Mouse (Mus musculus) adrenal gland, adult 2 months (tissue): Measurements from ENCODE around the gene Ccdc134. TPM values are rescaled to one million over a fixed set of nuclear protein-coding genes. Genes with fewer than 3 reads are reported as not detected.
A peak's percentile ranks its signal among the peaks of the same experiment; 100 is the strongest.

ENCODE experiments used
- DNase-seq: peaks from one replicate; pipeline ENCODE4 v3.0.0; 2021
- polyA plus RNA-seq: library from polyadenylated mRNA; depleted of rRNA; stranded (reverse); fragments of >200 nt; gene quantifications from 2 replicates; pipeline ENCODE4 v1.2.3, GENCODE M21; 2012
- total RNA-seq, 2 experiments: library from RNA; stranded (reverse); gene quantifications; 2 replicates each; pipeline ENCODE4 v1.2.3; 2021

Gene Ccdc134
- total and polyA plus RNA-seq, 3 experiments: 6.2 to 26.5 (median 8.5) TPM

DNA sequence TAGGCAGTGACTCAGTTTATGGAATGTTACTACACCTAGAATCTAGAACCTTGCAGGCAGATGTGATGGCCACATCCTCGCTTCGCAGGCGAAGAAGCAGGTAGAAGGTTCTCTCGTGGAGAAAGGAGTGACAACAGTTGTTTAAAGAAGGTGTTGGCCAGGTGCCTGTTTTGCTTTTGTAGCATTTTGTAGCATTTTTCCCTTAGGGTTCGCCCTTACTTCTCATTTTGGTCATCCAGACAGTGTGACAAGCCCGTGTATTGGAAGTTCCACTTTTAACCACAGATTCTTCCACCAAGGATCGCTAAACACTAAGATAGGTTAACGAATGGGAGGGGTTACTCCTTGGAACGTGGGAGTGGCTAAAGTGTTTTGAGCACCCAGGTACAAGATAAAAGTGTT, 20.8 kb downstream of the Ccdc134 start:
- no peak for DNase-seq

DNA sequence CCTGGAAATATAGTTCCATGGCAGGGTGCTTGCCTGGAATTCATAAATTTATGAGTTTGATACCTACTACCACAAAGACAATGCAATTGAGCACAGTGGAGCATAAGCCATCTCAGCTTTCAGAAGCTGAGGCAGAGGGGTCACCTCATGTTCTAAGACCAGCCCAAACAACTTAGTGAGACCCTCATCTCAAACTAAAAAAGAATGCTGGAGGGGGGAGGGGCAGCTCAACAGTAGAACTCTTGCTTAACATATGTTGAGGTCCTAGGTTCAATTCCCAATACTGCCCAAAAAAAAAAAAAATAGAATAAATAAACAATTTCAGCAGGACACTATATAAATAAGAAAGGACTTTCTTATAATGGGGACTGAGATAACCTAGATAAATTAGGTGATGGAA, 22.3 kb downstream of the Ccdc134 start:
- DNase-seq: no peak

DNA sequence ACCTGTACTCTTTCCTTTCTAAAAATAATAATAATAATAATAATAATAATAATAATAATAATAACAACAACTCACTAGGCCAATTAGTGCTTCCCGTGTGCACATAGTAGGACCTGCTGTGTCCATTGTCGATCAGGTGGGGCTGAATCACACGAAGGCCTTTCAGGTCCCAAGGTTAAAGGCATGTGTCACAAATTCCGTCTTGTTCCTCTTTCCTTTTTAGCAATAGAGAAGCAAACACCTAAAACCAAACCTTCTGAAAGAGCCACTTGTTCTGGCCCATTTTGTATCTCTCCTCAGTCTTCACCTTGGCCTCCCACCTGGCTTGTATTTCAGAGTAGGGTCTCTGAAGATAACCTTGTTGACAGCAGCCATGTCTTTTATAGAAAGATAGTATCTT, 23.5 kb downstream of the Ccdc134 start:
- no peak for DNase-seq

DNA sequence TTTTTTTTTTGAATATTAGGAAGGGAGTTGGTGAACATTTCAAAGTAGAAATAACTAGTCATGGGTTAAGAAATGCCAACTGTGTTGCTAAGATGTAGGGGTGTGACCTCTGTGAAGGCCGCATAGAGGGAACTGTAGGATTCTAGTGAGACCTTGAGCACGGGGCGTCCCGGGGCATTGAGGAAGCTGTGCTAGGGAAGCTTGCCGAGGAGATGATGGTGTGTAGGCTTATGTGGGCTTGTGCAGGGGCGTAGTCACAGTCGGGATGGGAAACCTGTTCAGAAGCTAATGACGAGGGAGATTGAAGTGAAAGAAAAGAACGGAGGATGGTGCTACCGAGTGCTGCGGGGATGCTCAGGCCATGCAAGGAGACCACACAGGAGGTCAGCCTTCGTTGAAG, 24.3 kb downstream of the Ccdc134 start:
- DNase-seq: peak; percentile 38

DNA sequence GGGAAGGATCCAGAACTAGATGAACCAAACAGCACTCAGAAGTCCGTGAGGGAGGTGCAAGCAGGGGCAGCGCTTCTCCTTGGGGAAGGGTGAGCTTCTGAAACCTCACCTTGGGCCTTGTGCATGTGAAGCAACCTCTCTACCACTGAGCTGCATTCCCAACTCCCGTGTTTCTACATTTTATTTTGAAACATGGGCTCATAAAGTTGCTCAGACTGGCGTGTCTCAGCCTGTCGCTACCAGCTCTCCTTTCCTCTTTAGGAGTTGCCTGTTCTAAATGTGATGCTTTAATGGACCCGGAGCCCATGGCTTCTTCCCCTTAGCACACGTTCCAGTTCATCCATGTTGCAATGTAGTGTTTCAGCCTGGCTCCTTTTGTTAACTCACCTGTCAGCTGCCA, 24.7 kb downstream of the Ccdc134 start:
- DNase-seq: no peak

DNA sequence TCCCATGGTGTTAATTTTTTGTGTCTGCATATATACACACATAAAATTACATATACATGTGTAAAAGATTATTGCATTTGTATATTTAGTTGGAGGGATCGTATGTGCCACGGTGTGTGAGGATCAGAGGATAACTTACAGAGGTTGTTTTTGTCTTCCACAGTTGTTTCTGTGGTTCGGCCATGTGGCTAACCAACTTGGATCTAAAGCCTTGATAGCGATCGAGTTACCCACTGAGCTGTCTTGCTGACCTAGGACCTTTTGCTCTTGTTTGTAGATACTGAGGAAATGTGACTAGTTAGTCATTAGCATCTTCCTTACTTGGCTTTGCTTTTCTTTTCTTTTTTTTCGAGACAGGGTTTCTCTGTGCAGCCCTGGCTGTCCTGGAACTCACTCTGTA, 28.6 kb downstream of the Ccdc134 start:
- DNase-seq: no peak

GRCm38 (mm10) chr15:82156902-82157301, 29.2 kb downstream of the Ccdc134 start:
- no peak for DNase-seq

DNA sequence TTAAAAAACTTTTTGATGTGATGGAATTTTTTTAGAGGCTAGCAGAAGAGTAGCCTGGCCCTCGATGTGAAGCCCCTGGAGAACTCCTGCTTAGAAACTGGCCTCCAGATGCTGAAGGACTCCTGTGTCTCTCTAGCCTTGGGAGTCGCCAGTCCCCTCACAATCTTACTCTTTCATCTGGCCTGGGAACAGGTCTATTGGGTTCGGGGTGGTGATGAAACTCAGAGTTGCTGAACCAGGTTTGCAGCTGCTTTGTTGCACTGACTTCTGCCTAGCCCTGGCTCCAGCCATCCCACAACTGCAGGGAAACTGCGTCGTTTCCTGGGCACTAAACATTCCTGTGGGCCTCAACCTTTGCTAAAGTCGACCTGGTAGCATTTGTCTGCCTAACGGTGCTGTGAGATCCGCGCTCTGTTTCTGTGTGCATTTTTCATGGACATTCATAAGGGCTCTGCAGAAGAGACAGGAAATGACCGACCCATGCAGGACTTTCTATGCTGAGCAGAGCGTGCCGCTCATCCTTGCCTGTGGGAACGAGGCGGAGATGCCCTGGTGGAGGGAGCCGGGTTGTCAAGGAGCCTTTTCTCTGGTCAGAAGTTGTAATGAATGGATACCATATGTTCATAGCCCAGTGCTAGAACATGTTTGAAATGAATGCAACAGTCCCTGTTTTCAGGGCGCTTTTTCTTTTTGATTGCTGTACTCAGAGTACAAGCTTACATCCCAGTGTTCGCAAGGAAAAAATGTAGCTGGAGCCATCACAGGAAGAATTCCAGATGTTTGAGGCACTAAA, 30.7 kb downstream of the Ccdc134 start:
- no peak for DNase-seq

- DNase-seq: no peak
Observed at GRCm38 (mm10) chr15:82159471-82159870, 31.7 kb downstream of the Ccdc134 start.

GRCm38 (mm10) chr15:82160731-82161640, 33.3 kb downstream of the Ccdc134 start:
- DNase-seq: no peak

- DNase-seq: no peak
Observed at GRCm38 (mm10) chr15:82161965-82162600, 34.4 kb downstream of the Ccdc134 start.

DNA sequence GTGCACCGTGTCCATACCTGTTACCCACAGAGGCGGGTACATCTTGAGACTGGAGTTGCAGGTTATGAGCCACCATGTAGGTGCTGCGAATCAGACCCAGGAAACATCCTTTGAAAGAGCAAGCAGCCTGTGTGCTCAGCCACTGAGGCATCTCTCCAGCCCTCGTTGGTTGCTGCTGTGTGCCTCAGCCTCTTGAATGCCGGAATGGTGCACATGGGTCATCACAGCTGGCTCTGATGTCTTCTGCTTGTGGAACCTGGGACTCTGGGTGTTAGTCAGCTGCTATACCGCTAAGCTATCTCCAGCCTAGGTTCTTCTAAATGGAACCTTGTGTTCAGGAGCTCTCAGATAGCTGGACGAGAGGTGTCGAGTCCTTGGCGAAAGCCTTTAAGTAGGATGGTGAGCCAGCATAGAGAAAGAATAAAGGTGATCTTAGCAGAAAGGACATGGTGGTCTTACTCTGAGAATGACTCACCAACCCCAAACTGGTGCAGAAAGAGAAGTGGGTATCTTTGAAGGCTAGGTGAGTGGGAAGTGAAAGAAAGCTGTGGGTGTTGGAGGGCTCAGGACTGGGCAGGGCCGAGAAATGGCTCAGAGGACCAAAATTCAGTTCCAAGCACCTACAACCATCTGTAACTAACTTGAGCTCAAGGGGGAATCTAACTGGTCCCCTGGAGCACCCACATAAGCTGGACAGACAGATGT, 35.8 kb downstream of the Ccdc134 start:
- DNase-seq: no peak

- no peak for DNase-seq
Observed at GRCm38 (mm10) chr15:82164061-82164399, 36.3 kb downstream of the Ccdc134 start.

DNA sequence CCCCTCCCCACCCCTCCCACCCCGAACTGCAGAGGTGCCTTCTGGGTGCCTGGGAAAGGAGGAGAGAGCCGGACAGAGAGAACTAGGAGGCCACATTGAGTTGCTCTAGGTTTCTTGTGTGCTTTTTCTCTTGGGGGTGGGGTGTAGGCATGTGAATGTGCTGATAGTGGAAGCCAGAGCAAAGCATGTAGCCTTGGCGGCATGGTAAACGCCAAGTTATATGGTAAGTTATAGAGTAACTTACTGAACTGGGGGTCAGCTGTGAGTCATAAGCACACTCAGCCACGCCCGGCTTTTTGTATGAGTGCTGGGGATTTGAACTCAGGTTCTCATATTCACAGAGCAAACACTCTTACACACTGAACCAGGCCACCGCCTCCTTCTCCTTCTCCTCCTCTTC, 36.8 kb downstream of the Ccdc134 start:
- no peak for DNase-seq

- DNase-seq: peak; percentile 63
Observed at GRCm38 (mm10) chr15:82165332-82166239, 37.9 kb downstream of the Ccdc134 start.

DNA sequence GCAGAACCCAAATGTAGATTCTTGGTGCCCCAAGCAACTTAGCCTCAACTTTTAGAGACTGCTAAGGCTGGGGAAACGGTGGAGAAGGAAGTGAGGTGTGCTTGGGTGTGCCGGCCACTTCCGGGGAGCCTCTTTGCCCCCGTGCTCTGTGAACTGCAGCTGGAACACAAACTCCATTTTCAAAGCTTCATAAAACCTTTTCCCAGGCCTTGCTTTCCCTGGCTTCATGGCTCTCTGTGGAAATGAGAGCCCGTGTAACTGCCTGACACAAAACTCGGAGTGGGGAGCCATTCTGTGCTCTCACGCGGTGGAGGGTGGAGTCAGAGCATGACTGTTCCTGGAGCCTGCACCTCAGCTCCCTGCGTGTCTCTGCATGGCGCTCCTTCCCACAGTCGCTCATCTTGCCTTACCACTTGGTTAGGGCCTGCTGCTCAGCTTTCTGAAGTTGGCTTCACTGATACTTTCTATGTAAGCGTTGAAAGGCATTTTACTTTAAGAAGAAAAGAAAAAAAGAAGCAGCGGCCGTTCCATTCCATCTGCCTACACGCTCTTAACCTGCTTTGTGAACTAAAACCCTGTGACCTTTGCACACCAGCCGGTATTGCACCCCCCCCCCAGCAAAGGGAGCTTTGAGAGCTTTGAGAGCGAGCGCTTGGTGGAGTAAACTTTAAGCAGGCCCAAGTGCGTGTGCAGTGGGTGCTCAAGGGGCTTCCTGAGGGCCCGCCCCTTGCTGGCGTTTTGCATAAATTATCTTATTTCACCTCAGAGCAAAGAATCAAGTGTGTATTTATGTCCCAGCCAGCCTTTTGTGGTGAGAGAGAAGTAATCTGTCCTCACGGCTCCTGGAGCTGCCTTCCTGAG, 38.7 kb downstream of the Ccdc134 start:
- no peak for DNase-seq

GRCm38 (mm10) chr15:82167201-82168168, 39.8 kb downstream of the Ccdc134 start:
- no peak for DNase-seq

GRCm38 (mm10) chr15:82169671-82170070, 41.9 kb downstream of the Ccdc134 start:
- DNase-seq: no peak
